Mouse (Mus musculus) kidney, embryonic 14.5 days (tissue): ENCODE measurements around the gene Gsg1. TPM values are rescaled to one million over a fixed set of nuclear protein-coding genes. Genes with fewer than 3 reads are reported as not detected.

Experiments used
- ATAC-seq: fragments of 200-750 bp; cut with Nextera tagmentation; 2 replicates; pipeline ENCODE4 v1.8.0; 2017; ENCODE audit warnings: moderate number of reproducible peaks, mild to moderate bottlenecking, moderate TSS enrichment, moderate library complexity; ENCODE audit not compliant: low FRiP score, low TSS enrichment
- H3K27ac ChIP-seq: fragments of 300-500 bp; sonication (generic); 2 replicates; pipeline ENCODE4 v1.5.1; 2014; ENCODE audit warnings: low read depth, mild to moderate bottlenecking, low read length, moderate library complexity, mixed read lengths
- H3K27me3 ChIP-seq: fragments of 300-500 bp; sonication (generic); 2 replicates; pipeline ENCODE4 v1.6.1; 2014; ENCODE audit warnings: mild to moderate bottlenecking, low read length; ENCODE audit not compliant: control insufficient read depth, insufficient read depth
- H3K36me3 ChIP-seq: fragments of 300-500 bp; sonication (generic); 2 replicates; pipeline ENCODE4 v1.6.1; 2014; ENCODE audit warnings: low read length, mixed read lengths; ENCODE audit not compliant: control insufficient read depth, insufficient read depth
- H3K4me1 ChIP-seq: fragments of 300-500 bp; sonication (generic); 2 replicates; pipeline ENCODE4 v1.6.1; 2014; ENCODE audit warnings: low read length, mixed read lengths; ENCODE audit not compliant: control insufficient read depth, insufficient read depth
- H3K4me2 ChIP-seq: fragments of 300-500 bp; sonication (generic); replicated peaks from 2 replicates; pipeline ENCODE4 v1.6.1; 2014; ENCODE audit warnings: low read depth, mild to moderate bottlenecking, low read length
- H3K4me3 ChIP-seq: fragments of 300-500 bp; sonication (generic); 2 replicates; pipeline ENCODE4 v1.5.1; 2014; ENCODE audit warnings: mild to moderate bottlenecking, low read length
- H3K9ac ChIP-seq: fragments of 300-500 bp; sonication (generic); 2 replicates; pipeline ENCODE4 v1.6.1; 2014; ENCODE audit warnings: low read depth, mild to moderate bottlenecking, low read length, moderate library complexity
- H3K9me3 ChIP-seq: fragments of 300-500 bp; sonication (generic); 2 replicates; pipeline ENCODE4 v1.6.1; 2016; ENCODE audit warnings: low read length; ENCODE audit not compliant: control insufficient read depth
- WGBS: fragments of 180-500 bp; shearing (Covaris S2); extraction: QIAGEN DNeasy Blood & Tissue Kit; methylation state at CpG from one replicate; pipeline ENCODE4 v1.1.7; 2014; 5-methylcytosine and 5-hydroxymethylcytosine counted together
- polyA plus RNA-seq: library from polyadenylated mRNA; unstranded; fragments of >200 nt; fragmentation: Nextera tagmentation; extraction: Ambion mirVana; gene quantifications from 2 replicates; pipeline ENCODE4 v1.2.1, GENCODE M21; 2014

The Gsg1 gene
- polyA plus RNA-seq, 1 experiment from 2014 or later, result 0.64 TPM

DNA sequence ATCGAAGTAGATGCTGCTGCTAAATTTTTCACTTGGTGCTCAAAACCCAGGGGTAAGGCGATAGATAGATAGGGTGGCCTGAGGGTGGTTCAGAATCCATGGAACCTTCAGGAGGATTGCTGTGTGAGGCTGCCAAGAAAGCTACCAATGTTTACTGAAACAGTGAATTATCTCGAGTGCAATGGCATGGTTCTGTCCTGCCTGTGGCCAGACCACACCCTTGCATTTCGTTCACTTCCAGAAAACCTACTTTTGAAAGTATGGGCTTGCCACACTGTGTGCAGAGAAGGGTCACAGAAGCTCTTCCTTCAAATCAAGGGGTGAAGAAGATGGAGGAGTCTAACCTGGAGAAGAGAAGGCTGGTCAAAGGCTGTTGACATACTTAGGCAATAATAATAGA lies 48.3 kb downstream of the Gsg1 start:
- 84% methylated on average over 4 of the region's 4 CpGs for WGBS
- Histone ChIP-seq H3K4me3 (no peak overlapping the region), H3K36me3 (peaks cover 3% of the 10 kb centered on the region; the same call in 1 of the 2 replicates), H3K27ac (no peak overlapping the region), H3K4me2 (no peak overlapping the region), H3K9ac (no peak overlapping the region), H3K27me3 (no peaks in the 10 kb centered on the region), H3K4me1 (no peaks in the 10 kb centered on the region), H3K9me3 (no peaks in the 10 kb centered on the region)
- ATAC-seq, result no peak

DNA sequence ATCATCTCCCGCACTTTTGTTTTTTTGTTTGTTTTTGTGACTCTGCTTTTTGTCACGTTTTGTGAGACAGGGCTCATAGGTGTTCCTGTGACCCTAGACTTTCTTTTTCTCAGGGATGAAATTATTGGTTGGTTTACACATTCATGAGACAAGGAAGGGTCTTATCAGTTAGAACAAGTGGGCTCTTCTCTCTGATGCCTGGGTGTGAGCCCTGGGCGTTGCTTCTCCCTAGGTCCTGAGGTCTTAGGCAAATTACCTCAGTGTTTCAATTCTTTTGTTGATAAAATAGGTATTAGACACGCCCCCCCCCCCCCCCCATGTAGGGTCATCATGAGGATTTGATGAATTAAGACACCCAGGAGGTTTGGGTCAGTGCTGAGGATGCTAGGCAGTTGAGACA lies 49.3 kb downstream of the Gsg1 start:
- ATAC-seq, result no peak
- Histone ChIP-seq H3K4me1 (no peaks in the 10 kb centered on the region), H3K9me3 (no peaks in the 10 kb centered on the region), H3K4me3 (no peak overlapping the region), H3K27ac (no peak overlapping the region), H3K36me3 (peaks cover 3% of the 10 kb centered on the region; the same call in 1 of the 2 replicates), H3K9ac (no peak overlapping the region), H3K4me2 (no peak overlapping the region), H3K27me3 (no peaks in the 10 kb centered on the region)
- WGBS, result 78% methylated on average over 4 of the region's 4 CpGs

DNA sequence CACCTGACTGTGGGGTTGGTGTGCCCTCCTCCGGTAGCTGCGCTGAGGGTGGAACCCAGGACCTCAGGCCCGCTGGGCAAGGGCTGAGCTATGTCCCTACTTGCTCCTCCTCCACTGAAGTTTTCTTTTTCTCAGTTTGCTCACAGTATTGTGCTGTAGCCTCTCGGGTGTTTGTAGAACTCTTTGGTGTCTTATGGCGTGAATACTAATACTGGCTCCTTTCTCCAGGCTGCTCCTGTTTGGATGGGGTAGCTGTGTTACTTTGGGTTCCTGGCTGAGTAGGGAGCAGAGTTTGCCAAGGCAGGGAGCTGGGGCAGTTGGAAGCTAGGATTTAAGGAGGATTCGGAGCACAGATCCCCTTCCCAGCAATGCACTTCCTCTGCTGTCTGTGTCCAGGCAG lies 50.4 kb downstream of the Gsg1 start:
- 56% methylated on average over 6 of the region's 6 CpGs for WGBS
- H3K4me1 ChIP-seq, result no peaks in the 10 kb centered on the region
- H3K4me2 ChIP-seq, result no peak overlapping the region
- H3K9ac ChIP-seq, result no peak overlapping the region
- no peak overlapping the region for H3K27ac ChIP-seq
- H3K36me3 ChIP-seq, result no peaks in the 10 kb centered on the region
- H3K27me3 ChIP-seq, result no peaks in the 10 kb centered on the region
- no peak overlapping the region for H3K4me3 ChIP-seq
- no peaks in the 10 kb centered on the region for H3K9me3 ChIP-seq
- ATAC-seq, result no peak

- Histone ChIP-seq H3K4me3 (no peak overlapping the region), H3K36me3 (no peaks in the 10 kb centered on the region), H3K9me3 (no peaks in the 10 kb centered on the region), H3K4me1 (peaks cover under 1% of the 10 kb centered on the region; the same call in 1 of the 2 replicates), H3K4me2 (no peak overlapping the region), H3K27ac (no peak overlapping the region), H3K9ac (no peak overlapping the region), H3K27me3 (no peaks in the 10 kb centered on the region)
- WGBS, result 89% methylated on average over 6 of the region's 6 CpGs
- no peak for ATAC-seq
These were observed 51.5 kb downstream of the Gsg1 start for GRCm38 (mm10) chr6:135202668-135203067.

- Histone ChIP-seq H3K36me3 (no peaks in the 10 kb centered on the region), H3K4me1 (peaks cover 6% of the 10 kb centered on the region; the same call in 1 of the 2 replicates), H3K4me2 (no peak overlapping the region; the same call in 1 of the 2 replicates), H3K27me3 (no peaks in the 10 kb centered on the region), H3K9me3 (no peaks in the 10 kb centered on the region), H3K9ac (no peak overlapping the region), H3K27ac (peak overlapping the region; percentile 44; the same call in 1 of the 2 replicates), H3K4me3 (no peak overlapping the region)
- no peak for ATAC-seq
- WGBS, result 71% methylated on average over 16 of the region's 16 CpGs
These were observed 53.8 kb downstream of the Gsg1 start for GRCm38 (mm10) chr6:135200122-135200957.

DNA sequence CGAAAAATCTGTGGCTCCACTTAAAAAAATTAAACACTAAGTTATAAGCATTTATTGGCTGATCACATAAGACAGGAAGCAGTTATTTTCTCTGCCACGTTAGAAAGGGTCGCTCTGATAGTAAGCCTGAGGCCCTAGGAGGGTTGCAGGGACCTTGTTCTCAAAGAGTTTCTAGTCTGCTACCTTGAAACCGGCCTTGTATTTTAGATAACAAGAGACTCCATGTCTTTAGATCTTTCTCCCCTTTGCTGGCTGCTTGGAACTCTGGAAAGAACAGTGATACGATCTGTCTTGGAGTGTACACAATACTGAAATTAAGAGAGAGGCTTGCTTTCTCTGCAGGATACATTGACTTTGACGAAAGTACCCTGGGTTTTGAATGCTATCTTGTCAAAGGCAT lies 55.4 kb downstream of the Gsg1 start:
- no peaks in the 10 kb centered on the region for H3K27me3 ChIP-seq
- peak overlapping the region; percentile 65 for H3K4me2 ChIP-seq
- no peaks in the 10 kb centered on the region for H3K9me3 ChIP-seq
- H3K27ac ChIP-seq, result no peak overlapping the region; the same call in 1 of the 2 replicates
- 54% methylated on average over 6 of the region's 6 CpGs for WGBS
- H3K4me1 ChIP-seq, result peaks cover 6% of the 10 kb centered on the region; the same call in 1 of the 2 replicates
- ATAC-seq, result no peak
- peak overlapping the region; percentile 59 for H3K4me3 ChIP-seq
- no peak overlapping the region for H3K9ac ChIP-seq
- no peaks in the 10 kb centered on the region for H3K36me3 ChIP-seq

DNA sequence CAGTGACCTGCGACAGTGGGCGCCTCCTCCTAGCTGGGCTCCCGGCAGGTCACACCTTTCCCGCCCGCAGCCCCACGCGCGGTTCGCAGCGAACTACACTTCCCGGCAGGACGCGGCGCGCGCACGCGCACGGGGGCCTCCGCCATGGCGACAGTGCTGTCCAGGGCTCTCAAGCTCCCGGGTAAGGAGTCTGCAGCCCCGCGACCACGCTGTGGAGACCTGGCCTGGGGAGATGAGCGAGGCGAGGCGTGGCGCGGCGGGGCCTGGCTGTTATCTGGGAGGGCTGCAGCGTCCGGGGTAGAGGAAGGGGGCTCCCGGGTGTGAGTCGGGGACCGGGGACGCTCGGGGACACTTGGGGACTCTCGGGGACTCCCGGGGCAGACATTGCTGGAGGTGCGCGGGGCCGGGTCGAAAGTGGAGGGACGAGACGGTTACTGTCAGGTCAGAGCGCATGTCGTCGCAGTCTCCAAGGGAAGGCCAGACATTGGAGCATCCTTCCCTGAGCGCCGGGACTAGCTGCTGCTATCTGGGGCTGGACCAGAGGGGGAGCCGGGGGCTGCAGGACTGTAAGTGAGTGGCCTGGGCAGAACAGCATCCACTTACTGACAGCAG lies 56.1 kb downstream of the Gsg1 start, which contains the start of the genes Fam234b and Hebp1:
Gene Fam234b (plus strand): TSS at position 57 of the 612 bp plus-strand sequence.
Gene Hebp1 (minus strand): TSS at position 102 of the 612 bp plus-strand sequence.
- peak within 1 kb of the TSS; percentile 59 for H3K4me3 ChIP-seq
- ATAC-seq, result peak; percentile 91
- peak within 1 kb of the TSS; percentile 65 for H3K4me2 ChIP-seq
- peaks cover 6% of the 10 kb centered on the region; the same call in 1 of the 2 replicates for H3K4me1 ChIP-seq
- H3K9me3 ChIP-seq, result no peaks in the 10 kb centered on the region
- H3K27ac ChIP-seq, result peak within 1 kb of the TSS; percentile 37; the same call in 1 of the 2 replicates
- peak within 1 kb of the TSS; percentile 68 for H3K9ac ChIP-seq
- H3K27me3 ChIP-seq, result no peaks in the 10 kb centered on the region
- under 1% methylated on average over 52 of the region's 52 CpGs for WGBS
- no peaks in the 10 kb centered on the region for H3K36me3 ChIP-seq

- H3K4me1 ChIP-seq, result peaks cover 6% of the 10 kb centered on the region; the same call in 1 of the 2 replicates
- peak overlapping the region; percentile 68 for H3K9ac ChIP-seq
- WGBS, result 19% methylated on average over 7 of the region's 7 CpGs
- H3K4me2 ChIP-seq, result peak overlapping the region; percentile 65
- H3K27ac ChIP-seq, result no peak overlapping the region
- H3K27me3 ChIP-seq, result no peaks in the 10 kb centered on the region
- ATAC-seq, result no peak
- no peaks in the 10 kb centered on the region for H3K9me3 ChIP-seq
- H3K36me3 ChIP-seq, result no peaks in the 10 kb centered on the region
- peak overlapping the region; percentile 59 for H3K4me3 ChIP-seq
These were observed 56.7 kb downstream of the Gsg1 start for GRCm38 (mm10) chr6:135197446-135197845.

- 70% methylated on average over 8 of the region's 8 CpGs for WGBS
- H3K9ac ChIP-seq, result no peak overlapping the region
- no peaks in the 10 kb centered on the region for H3K36me3 ChIP-seq
- no peak for ATAC-seq
- no peaks in the 10 kb centered on the region for H3K9me3 ChIP-seq
- H3K4me1 ChIP-seq, result peaks cover 6% of the 10 kb centered on the region; the same call in 1 of the 2 replicates
- no peaks in the 10 kb centered on the region for H3K27me3 ChIP-seq
- H3K27ac ChIP-seq, result no peak overlapping the region
- no peak overlapping the region for H3K4me2 ChIP-seq
- H3K4me3 ChIP-seq, result no peak overlapping the region
These were observed 57.4 kb downstream of the Gsg1 start for GRCm38 (mm10) chr6:135196707-135197106.
